Mouse (Mus musculus) cortical plate, adult 2 months (tissue): ENCODE measurements at regions not wholly inside any gene's neighbourhood (a gene's known extent, or its start where the extent isn't known, plus 50 kb on each side); places are given as distances from the start of the nearest gene placed in this dataset.
"Not testable (repeated sequence)": the region's sequence is repeated elsewhere in the genome, so short reads cannot be mapped to it uniquely, and the experiment has no call there.

Experiments used
- H3K27ac ChIP-seq: fragments of 200-500 bp; 2 replicates; pipeline ENCODE4 v1.5.1; 2012; ENCODE audit warnings: low read length, control low read depth, inconsistent platforms; ENCODE audit not compliant: insufficient read depth
- H3K4me1 ChIP-seq: fragments of 200-500 bp; 2 replicates; pipeline ENCODE4 v1.6.1; 2011; ENCODE audit warnings: low read length; ENCODE audit not compliant: control insufficient read depth, insufficient read depth
- H3K4me3 ChIP-seq: fragments of 200-500 bp; 2 replicates; pipeline ENCODE4 v1.5.1; 2011; ENCODE audit warnings: mild to moderate bottlenecking, low read length, control low read depth; ENCODE audit not compliant: insufficient read depth
- CTCF ChIP-seq: fragments of 200-500 bp; IDR thresholded peaks from 2 replicates; pipeline ENCODE4 v1.5.1; 2011; ENCODE audit warnings: mild to moderate bottlenecking, control low read depth, low read length; ENCODE audit not compliant: insufficient read depth; ENCODE audit errors: extremely low read depth
- POLR2A ChIP-seq: fragments of 200-500 bp; IDR thresholded peaks from 2 replicates; pipeline ENCODE4 v1.6.1; 2011; ENCODE audit warnings: mild to moderate bottlenecking, low read length, control low read depth; ENCODE audit not compliant: insufficient read depth; ENCODE audit errors: extremely low read depth

DNA sequence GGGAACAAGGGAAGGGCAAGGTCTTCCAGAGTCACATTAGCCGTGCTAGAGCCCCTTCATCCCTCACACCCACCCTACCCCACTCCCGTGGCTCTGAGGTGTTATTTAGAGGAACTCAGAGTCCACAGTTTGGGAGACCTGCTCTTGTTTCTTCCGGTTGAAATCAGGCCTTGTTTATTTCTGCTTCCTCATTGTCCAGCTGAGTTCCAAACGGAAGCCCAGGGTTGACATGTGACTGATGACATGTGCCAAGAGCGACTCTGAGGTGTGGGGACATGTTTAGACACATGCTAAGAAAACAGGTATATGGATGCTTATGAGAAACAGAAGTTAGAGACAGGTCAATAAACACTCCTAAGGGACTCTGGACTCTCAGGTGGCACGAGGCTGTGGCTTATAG is 137.5 kb upstream of the Sulf2 start:
- Histone ChIP-seq H3K4me3 (no peak overlapping the region), H3K4me1 (no peaks in the 10 kb centered on the region), H3K27ac (no peak overlapping the region)
- TF ChIP-seq CTCF, result no peak
- TF ChIP-seq POLR2A, result no peak

DNA sequence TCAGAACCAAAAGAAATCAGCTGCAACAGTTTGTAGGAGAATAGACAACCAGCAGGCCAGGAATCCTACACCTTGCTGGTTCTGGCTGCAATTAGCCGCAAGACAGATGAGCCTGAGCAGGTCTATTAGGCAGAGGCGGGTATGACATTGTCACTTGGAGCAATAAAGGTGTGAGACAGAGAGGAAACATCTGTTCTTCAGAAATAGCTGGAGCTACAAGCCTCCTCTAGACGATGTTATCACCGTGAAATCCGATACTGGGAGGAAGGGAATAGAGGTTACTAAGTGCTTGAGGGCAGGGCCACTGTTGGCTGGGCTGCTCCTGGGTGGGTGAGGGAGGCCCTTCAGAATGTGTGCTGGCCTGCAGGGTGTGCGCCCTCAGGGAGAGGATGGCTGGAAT is 135.8 kb upstream of the Sulf2 start:
- no peak overlapping the region for H3K4me3 ChIP-seq
- no peak overlapping the region for H3K27ac ChIP-seq
- TF ChIP-seq CTCF (no peak), POLR2A (no peak)
- H3K4me1 ChIP-seq, result no peaks in the 10 kb centered on the region

DNA sequence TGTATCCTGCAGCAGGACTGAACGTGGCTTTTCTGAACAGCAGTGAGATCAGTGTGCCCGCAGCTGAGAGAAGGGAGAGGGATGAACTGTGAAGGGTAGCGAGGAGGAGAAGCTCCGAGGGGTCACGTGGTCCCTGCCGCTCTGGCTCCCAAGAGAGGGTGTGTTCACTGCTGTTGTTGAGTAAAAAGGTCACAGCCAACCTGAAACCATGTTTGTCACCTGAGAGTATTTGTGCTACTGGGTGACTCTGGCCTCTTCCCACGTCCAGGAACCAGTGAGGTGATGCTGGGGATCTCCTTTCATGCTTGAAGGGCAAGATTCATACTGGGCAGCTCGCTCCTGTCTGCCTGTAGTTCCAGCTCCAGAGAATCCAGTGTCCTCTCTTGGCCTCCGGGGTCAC is 135.4 kb upstream of the Sulf2 start:
- Histone ChIP-seq H3K4me1 (no peaks in the 10 kb centered on the region), H3K27ac (no peak overlapping the region), H3K4me3 (no peak overlapping the region)
- TF ChIP-seq CTCF (no peak), POLR2A (no peak)

DNA sequence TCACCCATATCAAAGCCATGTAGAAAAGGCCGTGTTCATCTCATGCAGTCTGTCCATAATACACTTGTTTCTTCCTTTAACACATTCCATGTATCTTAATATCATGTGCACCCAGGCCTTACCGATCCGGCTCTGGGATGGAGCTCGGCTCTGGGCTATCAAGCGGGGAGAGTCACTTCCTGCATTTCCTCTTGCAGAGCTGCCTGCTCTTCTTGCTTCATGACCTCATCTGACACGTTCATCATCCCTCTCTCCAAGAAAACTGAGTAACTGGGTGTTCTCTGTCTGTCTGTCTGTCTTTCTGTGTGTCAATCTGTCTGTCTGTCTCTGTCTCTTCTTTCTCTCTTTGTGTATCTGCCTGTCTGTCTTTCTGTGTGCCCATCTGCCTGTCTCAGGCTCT is 133.7 kb upstream of the Sulf2 start:
- H3K27ac ChIP-seq, result no peak overlapping the region

DNA sequence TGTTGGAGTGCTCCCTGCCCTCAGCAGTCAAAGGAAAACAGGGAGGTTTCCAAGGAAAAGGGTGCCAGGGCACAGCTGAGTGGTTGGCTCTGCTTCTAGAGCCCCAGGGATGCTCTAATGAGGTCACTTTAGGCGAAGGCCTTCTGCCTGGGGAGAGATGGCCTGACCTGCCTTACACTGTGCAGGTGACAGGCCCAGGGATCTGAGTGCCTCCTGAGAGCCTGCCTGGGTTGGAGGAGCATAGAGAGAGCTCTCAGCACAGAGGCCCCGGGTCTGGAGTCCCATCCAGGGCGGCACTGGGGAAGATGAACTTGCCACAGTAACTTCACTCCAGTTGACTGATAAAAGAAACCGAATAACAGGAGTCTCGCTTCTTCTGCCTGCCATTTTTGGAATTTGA is 125.7 kb upstream of the Sulf2 start:
- not testable (repeated sequence) for H3K27ac ChIP-seq, H3K4me3 ChIP-seq, H3K4me1 ChIP-seq

More for the DNA sequence above, 133.7 kb upstream of the Sulf2 start:
- H3K4me1 ChIP-seq, result no peaks in the 10 kb centered on the region
- no peak overlapping the region for H3K4me3 ChIP-seq
- TF ChIP-seq POLR2A (no peak), CTCF (no peak)

DNA sequence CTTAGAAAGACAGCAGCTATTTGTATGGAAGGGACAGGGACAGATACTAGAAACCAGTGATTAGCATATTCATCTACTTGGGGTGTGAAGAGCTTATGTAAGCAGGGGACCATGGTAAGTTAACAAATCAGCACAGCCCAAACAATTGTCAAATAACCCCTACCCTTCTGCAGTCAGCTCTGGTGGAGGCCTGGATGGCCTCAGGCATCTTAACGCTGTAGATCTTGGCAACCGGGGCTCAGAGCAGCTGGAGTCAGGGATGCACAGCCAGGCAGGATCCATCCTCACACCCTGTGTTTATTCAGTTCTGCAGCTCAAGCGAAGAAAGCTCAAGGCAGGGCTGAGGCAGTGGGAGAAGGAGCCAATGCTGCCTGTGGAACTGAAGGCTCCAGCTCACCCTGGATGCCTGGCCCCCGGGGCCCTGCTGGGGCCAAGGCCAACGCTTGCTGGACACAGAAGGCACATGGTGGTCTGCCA is 125.2 kb upstream of the Sulf2 start:
- no peak overlapping the region for H3K27ac ChIP-seq

DNA sequence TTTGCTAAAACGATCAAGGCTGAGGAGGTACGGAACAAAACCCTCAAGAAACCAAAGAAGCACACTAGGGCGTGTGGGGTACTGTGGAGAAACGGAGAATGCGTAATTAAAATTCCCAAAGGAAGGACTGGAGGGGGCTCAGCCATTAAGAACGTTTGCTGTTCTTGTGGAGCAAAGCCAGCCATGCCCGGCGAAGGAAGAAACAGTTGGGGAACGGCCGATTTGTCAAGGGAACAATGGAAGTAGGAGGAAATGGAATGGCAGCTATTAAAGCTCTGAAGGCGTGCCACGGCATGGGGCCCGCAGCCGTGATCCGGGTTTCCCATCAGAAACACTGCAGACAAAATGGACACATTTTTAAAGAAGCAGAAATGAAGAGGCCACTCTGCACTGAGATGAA is 124.2 kb upstream of the Sulf2 start:
- TF ChIP-seq CTCF (no peak), POLR2A (no peak)
- no peak overlapping the region for H3K4me3 ChIP-seq
- H3K4me1 ChIP-seq, result no peaks in the 10 kb centered on the region; the same call in 1 of the 2 replicates
- no peak overlapping the region for H3K27ac ChIP-seq

More for the DNA sequence above, 125.2 kb upstream of the Sulf2 start:
- TF ChIP-seq CTCF (no peak), POLR2A (no peak)
- Histone ChIP-seq H3K4me3 (no peak overlapping the region), H3K4me1 (no peaks in the 10 kb centered on the region; the same call in 1 of the 2 replicates)

DNA sequence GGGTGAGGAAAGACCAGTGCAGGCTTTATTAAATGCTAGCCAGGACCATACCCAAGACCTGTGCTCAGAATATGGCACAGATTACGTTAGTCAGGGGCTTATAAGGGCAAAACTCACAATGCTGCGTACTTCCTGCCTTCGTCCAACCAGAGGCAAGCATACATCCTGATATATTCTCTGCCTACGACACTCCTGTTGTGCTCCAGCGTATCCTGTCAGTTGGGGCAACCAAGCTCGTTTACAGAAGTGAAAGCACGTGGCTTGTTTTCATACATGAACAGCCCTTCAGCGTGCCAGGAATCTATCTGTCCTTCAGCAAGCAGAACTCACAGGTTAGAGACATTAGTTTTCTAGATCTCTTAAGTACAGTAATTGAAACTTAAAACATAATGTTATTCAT is 119.9 kb upstream of the Sulf2 start:
- Histone ChIP-seq H3K4me3 (no peak overlapping the region), H3K4me1 (peaks cover 3% of the 10 kb centered on the region), H3K27ac (no peak overlapping the region)
- TF ChIP-seq POLR2A (no peak), CTCF (no peak)

DNA sequence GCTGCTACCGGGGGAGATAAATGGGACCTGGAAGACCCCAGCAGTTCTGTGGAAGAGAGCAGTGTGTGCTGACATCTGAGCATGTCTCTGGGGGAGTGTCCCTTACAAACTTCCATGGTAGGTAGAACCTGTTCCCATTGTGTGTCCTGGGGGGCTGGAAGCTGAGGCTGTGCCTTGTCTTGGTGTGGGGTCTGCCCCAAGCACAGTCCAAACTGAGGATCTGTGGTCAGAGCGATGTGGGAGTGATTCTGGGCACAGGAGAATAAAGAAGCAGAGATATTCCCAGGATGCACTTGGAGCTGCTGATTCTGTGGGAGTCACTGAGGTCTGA is 118.5 kb upstream of the Sulf2 start:
- Histone ChIP-seq H3K4me1 (peaks cover 3% of the 10 kb centered on the region), H3K27ac (no peak overlapping the region), H3K4me3 (no peak overlapping the region)
- no peak for TF ChIP-seq POLR2A
- TF ChIP-seq CTCF, result no peak

DNA sequence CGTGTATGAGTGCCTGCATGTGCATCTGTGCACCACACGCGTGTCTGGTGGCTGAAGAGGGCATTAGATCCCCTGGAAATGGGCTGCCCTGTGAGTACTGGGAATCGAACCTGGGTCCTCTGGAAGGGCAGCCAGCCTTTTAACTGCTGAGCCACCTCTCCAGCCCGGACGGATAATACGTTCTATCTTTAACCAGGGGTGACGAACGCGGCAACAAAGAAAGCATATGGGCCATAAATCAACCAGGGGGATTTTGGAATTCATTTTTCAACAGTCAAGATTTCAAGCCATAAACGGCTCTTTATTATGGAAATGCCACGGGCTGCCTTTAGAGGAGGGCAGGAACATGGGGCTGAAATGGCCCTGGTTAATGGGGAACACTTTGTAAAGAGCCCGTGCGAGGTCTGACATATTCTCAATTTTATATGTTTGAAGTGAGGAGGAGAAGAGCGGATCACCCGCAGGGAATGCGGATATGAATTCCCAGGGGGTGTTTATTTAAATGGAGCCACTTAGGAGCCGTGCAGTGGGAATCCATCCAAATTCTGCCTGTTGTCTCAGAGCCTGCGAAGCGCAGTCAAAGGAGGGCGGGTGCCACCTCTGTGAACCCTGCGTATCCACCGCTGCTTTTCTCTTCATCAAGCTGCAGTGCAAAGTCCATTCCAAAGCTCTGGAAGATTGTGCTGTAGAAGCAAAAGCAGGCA is 118.0 kb upstream of the Sulf2 start:
- no peak for TF ChIP-seq CTCF
- no peak for TF ChIP-seq POLR2A
- peaks cover 3% of the 10 kb centered on the region for H3K4me1 ChIP-seq
- H3K4me3 ChIP-seq, result no peak overlapping the region
- no peak overlapping the region for H3K27ac ChIP-seq

DNA sequence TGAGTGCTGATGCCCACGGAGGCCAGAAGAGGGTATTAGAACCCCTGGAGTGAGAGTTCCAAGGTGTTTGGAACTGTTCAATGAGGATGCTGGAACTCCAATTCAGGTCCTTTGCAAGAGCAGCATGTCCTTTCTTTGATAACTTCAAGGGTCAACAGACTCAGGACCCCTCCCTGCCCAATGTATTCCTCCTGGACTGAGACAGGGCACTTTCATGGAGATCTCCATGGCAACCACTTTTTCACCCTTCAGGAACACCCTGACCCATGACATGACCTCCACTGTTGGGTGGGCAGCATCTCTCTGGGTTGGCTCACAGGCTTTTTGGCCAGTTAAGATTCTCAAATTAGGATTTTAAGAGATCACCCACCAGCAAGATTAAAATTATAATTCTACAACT is 117.4 kb upstream of the Sulf2 start:
- TF ChIP-seq POLR2A, result no peak
- no peak for TF ChIP-seq CTCF
- Histone ChIP-seq H3K4me1 (peaks cover 3% of the 10 kb centered on the region), H3K27ac (no peak overlapping the region), H3K4me3 (no peak overlapping the region)
